Mouse (Mus musculus) liver, adult 2 months (tissue): ENCODE data around the gene Fig4. TPM values are rescaled to one million over a fixed set of nuclear protein-coding genes. Genes with fewer than 3 reads are reported as not detected.
A peak's percentile ranks its signal among the peaks of the same experiment; 100 is the strongest.

Source experiments
- DNase-seq: peaks from one replicate; pipeline ENCODE4 v3.0.0-alpha.2; 2011; ENCODE audit warnings: low read depth, low spot score; ENCODE audit errors: extremely low read depth
- H3K27ac ChIP-seq: fragments of 200-500 bp; replicated peaks from 2 replicates; pipeline ENCODE4 v1.5.1; 2012; ENCODE audit warnings: low read depth, mild to moderate bottlenecking, control low read depth, inconsistent platforms, low read length; ENCODE audit not compliant: insufficient read depth
- H3K27me3 ChIP-seq: fragments of 200-500 bp; 2 replicates; pipeline ENCODE4 v1.6.1; 2012; ENCODE audit warnings: mild to moderate bottlenecking, moderate library complexity, low read length, inconsistent platforms; ENCODE audit not compliant: control insufficient read depth, insufficient read depth
- H3K36me3 ChIP-seq: fragments of 200-500 bp; 2 replicates; pipeline ENCODE4 v1.6.1; 2012; ENCODE audit warnings: low read length, inconsistent platforms; ENCODE audit not compliant: control insufficient read depth, insufficient read depth
- H3K4me1 ChIP-seq: fragments of 200-500 bp; 2 replicates; pipeline ENCODE4 v1.6.1; 2011; ENCODE audit warnings: low read length; ENCODE audit not compliant: control insufficient read depth, insufficient read depth
- H3K4me3 ChIP-seq: fragments of 200-500 bp; 2 replicates; pipeline ENCODE4 v1.5.1; 2011; ENCODE audit warnings: low read depth, mild to moderate bottlenecking, control low read depth, low read length, moderate library complexity; ENCODE audit not compliant: insufficient read depth
- H3K79me2 ChIP-seq: fragments of 200-500 bp; 2 replicates; pipeline ENCODE4 v1.6.1; 2012; ENCODE audit warnings: inconsistent platforms, mild to moderate bottlenecking, low read length, moderate library complexity; ENCODE audit not compliant: control insufficient read depth, insufficient read depth
- H3K9ac ChIP-seq: fragments of 200-500 bp; 2 replicates; pipeline ENCODE4 v1.6.1; 2012; ENCODE audit warnings: low read depth, mild to moderate bottlenecking, control low read depth, inconsistent platforms, low read length
- CTCF ChIP-seq: fragments of 200-500 bp; IDR thresholded peaks from 2 replicates; pipeline ENCODE4 v1.5.1; 2011; ENCODE audit warnings: low read depth, low read length, control low read depth
- POLR2A ChIP-seq: fragments of 200-500 bp; IDR thresholded peaks from 2 replicates; pipeline ENCODE4 v1.6.1; 2011; ENCODE audit warnings: low read length, control low read depth; ENCODE audit not compliant: insufficient read depth; ENCODE audit errors: extremely low read depth
- WGBS: fragments of 180-500 bp; shearing (Covaris S2); methylation state at CpG from one replicate; pipeline ENCODE4 v1.1.7; 2018; 5-methylcytosine and 5-hydroxymethylcytosine counted together
- polyA plus RNA-seq: library from polyadenylated mRNA; depleted of rRNA; stranded (reverse); fragments of >200 nt; gene quantifications from 2 replicates; pipeline ENCODE4 v1.2.3, GENCODE M21; 2012
- total RNA-seq: library from RNA; depleted of rRNA; stranded (reverse); fragments of >200 nt; gene quantifications from 2 replicates; pipeline ENCODE4 v1.2.3, GENCODE M21; 2014

Fig4 gene
- total and polyA plus RNA-seq, 2 experiments, result 5.1 to 12.9 TPM

GRCm38 (mm10) chr10:41280177-41280576 lies 22.9 kb downstream of the Fig4 start:
- WGBS, result 85% methylated on average over 6 of the region's 6 CpGs
- Histone ChIP-seq H3K27me3 (no peaks in the 10 kb centered on the region), H3K36me3 (peaks cover 17% of the 10 kb centered on the region), H3K9ac (no peak overlapping the region), H3K4me1 (no peaks in the 10 kb centered on the region), H3K4me3 (no peak overlapping the region), H3K27ac (no peak overlapping the region), H3K79me2 (no peaks in the 10 kb centered on the region)
- TF ChIP-seq CTCF (no peak), POLR2A (no peak)
- no peak for DNase-seq

- TF ChIP-seq POLR2A (no peak), CTCF (no peak)
- no peak for DNase-seq
- whole genome bisulfite sequencing, result 100% methylated on average over 1 of the region's 1 CpGs
Measured at GRCm38 (mm10) chr10:41278808-41279207, 24.3 kb downstream of the Fig4 start.

GRCm38 (mm10) chr10:41274871-41275270 lies 28.2 kb downstream of the Fig4 start:
- DNase-seq, result no peak
- no peaks in the 10 kb centered on the region for H3K27me3 ChIP-seq
- H3K4me3 ChIP-seq, result no peak overlapping the region
- H3K36me3 ChIP-seq, result peaks cover 15% of the 10 kb centered on the region
- WGBS, result 94% methylated on average over 1 of the region's 1 CpGs
- no peak overlapping the region for H3K27ac ChIP-seq
- no peaks in the 10 kb centered on the region for H3K79me2 ChIP-seq
- TF ChIP-seq POLR2A, result no peak
- no peak for TF ChIP-seq CTCF
- no peak overlapping the region for H3K9ac ChIP-seq
- no peaks in the 10 kb centered on the region for H3K4me1 ChIP-seq

More at GRCm38 (mm10) chr10:41278808-41279207, 24.3 kb downstream of the Fig4 start:
- Histone ChIP-seq H3K4me3 (no peak overlapping the region), H3K27me3 (no peaks in the 10 kb centered on the region), H3K36me3 (peaks cover 11% of the 10 kb centered on the region), H3K27ac (no peak overlapping the region), H3K79me2 (no peaks in the 10 kb centered on the region), H3K4me1 (no peaks in the 10 kb centered on the region), H3K9ac (no peak overlapping the region)

- Histone ChIP-seq H3K4me3 (no peak overlapping the region), H3K9ac (no peak overlapping the region), H3K36me3 (peaks cover 16% of the 10 kb centered on the region; the same call in 1 of the 2 replicates), H3K4me1 (no peaks in the 10 kb centered on the region), H3K27ac (no peak overlapping the region), H3K79me2 (no peaks in the 10 kb centered on the region), H3K27me3 (no peaks in the 10 kb centered on the region)
- 70% methylated on average over 7 of the region's 7 CpGs for WGBS
- DNase-seq, result no peak
- TF ChIP-seq CTCF, result peak; percentile 39; the same call in 1 of the 2 replicates
- no peak for TF ChIP-seq POLR2A
Measured at GRCm38 (mm10) chr10:41271860-41272259, 31.2 kb downstream of the Fig4 start.

- no peak for DNase-seq
- Histone ChIP-seq H3K9ac (no peak overlapping the region), H3K36me3 (peaks cover 3% of the 10 kb centered on the region), H3K4me3 (no peak overlapping the region), H3K27ac (no peak overlapping the region), H3K27me3 (no peaks in the 10 kb centered on the region), H3K4me1 (peaks cover 4% of the 10 kb centered on the region), H3K79me2 (no peaks in the 10 kb centered on the region)
- TF ChIP-seq CTCF, result no peak
- TF ChIP-seq POLR2A, result no peak
Measured at GRCm38 (mm10) chr10:41261889-41262288, 41.2 kb downstream of the Fig4 start.

GRCm38 (mm10) chr10:41261218-41261617 lies 41.8 kb downstream of the Fig4 start:
- H3K4me3 ChIP-seq, result no peak overlapping the region
- H3K9ac ChIP-seq, result no peak overlapping the region
- no peaks in the 10 kb centered on the region for H3K27me3 ChIP-seq
- H3K27ac ChIP-seq, result peak overlapping the region; percentile 60
- H3K36me3 ChIP-seq, result peaks cover 3% of the 10 kb centered on the region
- H3K4me1 ChIP-seq, result peaks cover 4% of the 10 kb centered on the region
- TF ChIP-seq POLR2A, result no peak
- TF ChIP-seq CTCF, result no peak
- 64% methylated on average over 1 of the region's 1 CpGs for whole genome bisulfite sequencing
- no peak for DNase-seq
- no peaks in the 10 kb centered on the region for H3K79me2 ChIP-seq
